Mouse (Mus musculus) cerebellum, postnatal 36 days (tissue): ENCODE measurements around the gene Abr.

Source experiments
- DNase-seq, 2 experiments: peaks; one replicate each; pipeline ENCODE4 v3.0.0; 2021 to 2022; ENCODE audit warnings: mixed read lengths in 2 of 2

Abr gene

GRCm38 (mm10) chr11:76399587-76400330, 222.4 kb downstream of the Abr start:
- peak; percentile 64 to 72 for DNase-seq

- peak; percentile 89 to 94 for DNase-seq
These were observed 223.1 kb downstream of the Abr start, which contains the start of gene Nxn for GRCm38 (mm10) chr11:76398798-76399586. Gene Nxn, minus strand, starts transcription at chr11:76399140.

GRCm38 (mm10) chr11:76398312-76398797, 223.8 kb downstream of the Abr start:
- peak; percentile 60 to 64 for DNase-seq

- no peak for DNase-seq
These were observed 224.3 kb downstream of the Abr start for GRCm38 (mm10) chr11:76397650-76398311.

- no peak for DNase-seq
These were observed 229.1 kb downstream of the Abr start for GRCm38 (mm10) chr11:76392996-76393395.

GRCm38 (mm10) chr11:76392532-76392931, 229.6 kb downstream of the Abr start:
- DNase-seq: no peak

GRCm38 (mm10) chr11:76388711-76389110, 233.4 kb downstream of the Abr start:
- no peak for DNase-seq

- DNase-seq: no peak
These were observed 235.0 kb downstream of the Abr start for GRCm38 (mm10) chr11:76387097-76387496.

GRCm38 (mm10) chr11:76385746-76386145, 236.4 kb downstream of the Abr start:
- DNase-seq: no peak

- DNase-seq: no peak
These were observed 237.1 kb downstream of the Abr start for GRCm38 (mm10) chr11:76385017-76385416.

- DNase-seq: peak in 1 of 2 experiments; percentile 37
These were observed 237.8 kb downstream of the Abr start for GRCm38 (mm10) chr11:76384307-76384706.

- DNase-seq: no peak
These were observed 239.3 kb downstream of the Abr start for GRCm38 (mm10) chr11:76382711-76383324.

GRCm38 (mm10) chr11:76381201-76381885, 240.8 kb downstream of the Abr start:
- no peak for DNase-seq

GRCm38 (mm10) chr11:76379921-76380544, 242.1 kb downstream of the Abr start:
- no peak for DNase-seq

- DNase-seq: no peak
These were observed 245.7 kb downstream of the Abr start for GRCm38 (mm10) chr11:76376425-76376824.

GRCm38 (mm10) chr11:76374491-76375185, 247.5 kb downstream of the Abr start:
- DNase-seq: no peak

GRCm38 (mm10) chr11:76372534-76372933, 249.6 kb downstream of the Abr start:
- DNase-seq: peak; percentile 58 to 59

- DNase-seq: peak in 1 of 2 experiments; percentile 32
These were observed 250.0 kb downstream of the Abr start for GRCm38 (mm10) chr11:76372120-76372519.

GRCm38 (mm10) chr11:76370491-76370890, 251.6 kb downstream of the Abr start:
- no peak for DNase-seq
